Mouse (Mus musculus): ENCODE results near the gene Cuedc1.

Cuedc1 gene

GRCm38 (mm10) chr11:88098021-88098729 is at the start of gene Cuedc1:
Cuedc1 (plus strand) TSS chr11:88098058.
- DNase-seq (ENCODE audit: low read depth, low spot score) = no peak

- peak; percentile 63 for DNase-seq (ENCODE audit: low read depth, low spot score)
Observed at GRCm38 (mm10) chr11:88048961-88049670, 48.7 kb upstream of the Cuedc1 start.

- DNase-seq (ENCODE audit: low read depth, low spot score) = no peak
Observed at GRCm38 (mm10) chr11:88049732-88050131, 48.1 kb upstream of the Cuedc1 start.

- no peak for DNase-seq (ENCODE audit: low read depth, low spot score)
Observed at GRCm38 (mm10) chr11:88052638-88053037, 45.2 kb upstream of the Cuedc1 start.

GRCm38 (mm10) chr11:88053821-88054220 is 44.0 kb upstream of the Cuedc1 start:
- DNase-seq (ENCODE audit: low read depth, low spot score) = no peak

GRCm38 (mm10) chr11:88054589-88054988 is 43.3 kb upstream of the Cuedc1 start:
- peak; percentile 66 for DNase-seq (ENCODE audit: low read depth, low spot score)

GRCm38 (mm10) chr11:88055777-88056176 is 42.1 kb upstream of the Cuedc1 start:
- DNase-seq (ENCODE audit: low read depth, low spot score) = no peak

GRCm38 (mm10) chr11:88057788-88058187 is 40.1 kb upstream of the Cuedc1 start:
- peak; percentile 54 for DNase-seq (ENCODE audit: low read depth, low spot score)

- DNase-seq (ENCODE audit: low read depth, low spot score) = peak; percentile 89
Observed at GRCm38 (mm10) chr11:88059141-88059540, 38.7 kb upstream of the Cuedc1 start.

- peak; percentile 54 for DNase-seq (ENCODE audit: low read depth, low spot score)
Observed at GRCm38 (mm10) chr11:88061892-88062625, 35.8 kb upstream of the Cuedc1 start.

GRCm38 (mm10) chr11:88065732-88066131 is 32.1 kb upstream of the Cuedc1 start:
- no peak for DNase-seq (ENCODE audit: low read depth, low spot score)

GRCm38 (mm10) chr11:88067191-88067585 is 30.7 kb upstream of the Cuedc1 start:
- no peak for DNase-seq (ENCODE audit: low read depth, low spot score)

GRCm38 (mm10) chr11:88067586-88068410 is 30.1 kb upstream of the Cuedc1 start, which contains the start of gene Vezf1:
Vezf1 (plus strand) TSS chr11:88068279.
- DNase-seq (ENCODE audit: low read depth, low spot score) = peak; percentile 62

GRCm38 (mm10) chr11:88068411-88069245 is 29.2 kb upstream of the Cuedc1 start:
- DNase-seq (ENCODE audit: low read depth, low spot score) = peak; percentile 45

GRCm38 (mm10) chr11:88069246-88069570 is 28.6 kb upstream of the Cuedc1 start:
- no peak for DNase-seq (ENCODE audit: low read depth, low spot score)

GRCm38 (mm10) chr11:88070392-88070791 is 27.5 kb upstream of the Cuedc1 start:
- no peak for DNase-seq (ENCODE audit: low read depth, low spot score)

GRCm38 (mm10) chr11:88071113-88071512 is 26.7 kb upstream of the Cuedc1 start:
- DNase-seq (ENCODE audit: low read depth, low spot score) = no peak

- no peak for DNase-seq (ENCODE audit: low read depth, low spot score)
Observed at GRCm38 (mm10) chr11:88073343-88073875, 24.4 kb upstream of the Cuedc1 start.

- DNase-seq (ENCODE audit: low read depth, low spot score) = peak; percentile 76
Observed at GRCm38 (mm10) chr11:88075701-88076100, 22.2 kb upstream of the Cuedc1 start.

- DNase-seq (ENCODE audit: low read depth, low spot score) = no peak
Observed at GRCm38 (mm10) chr11:88076394-88076793, 21.5 kb upstream of the Cuedc1 start.
